Mouse (Mus musculus) ES-E14 (cell line): ENCODE results near the gene Ccser2. TPM values are rescaled to one million over a fixed set of nuclear protein-coding genes. Genes with fewer than 3 reads are reported as not detected.

Experiments used
- DNase-seq: peaks from one replicate; pipeline ENCODE4 v3.0.0-alpha.2; 2013; ENCODE audit warnings: low read depth, low spot score
- H3K27ac ChIP-seq: 2 replicates; pipeline ENCODE4 v1.5.1; 2012; ENCODE audit warnings: low read depth, mild to moderate bottlenecking, low read length, moderate library complexity, mixed read lengths; ENCODE audit not compliant: poor library complexity, insufficient read depth, severe bottlenecking
- H3K36me3 ChIP-seq: 2 replicates; pipeline ENCODE4 v1.6.1; 2012; ENCODE audit warnings: mild to moderate bottlenecking, low read length, moderate library complexity, mixed read lengths; ENCODE audit not compliant: control insufficient read depth, poor library complexity, insufficient read depth, severe bottlenecking
- H3K4me1 ChIP-seq, 2 experiments: fragments of 150-350 bp in 1 of 2; sonication (generic) in 1 of 2; 2 replicates each; pipeline ENCODE4 v1.6.1; 2012; ENCODE audit warnings: low read length in 2 of 2, mild to moderate bottlenecking in 1 of 2, mixed read lengths in 1 of 2; ENCODE audit not compliant: control insufficient read depth in 2 of 2, insufficient read depth in 2 of 2, poor library complexity in 1 of 2
- H3K4me3 ChIP-seq, 2 experiments: fragments of 150-350 bp in 1 of 2; sonication (generic) in 1 of 2; 2 replicates each; pipeline ENCODE4 v1.5.1; 2012; ENCODE audit warnings: low read length in 2 of 2, low read depth in 1 of 2, mild to moderate bottlenecking in 1 of 2, mixed read lengths in 1 of 2; ENCODE audit not compliant: insufficient read depth in 1 of 2, poor library complexity in 1 of 2, severe bottlenecking in 1 of 2
- H3K9ac ChIP-seq: 2 replicates; pipeline ENCODE4 v1.6.1; 2012; ENCODE audit warnings: low read depth, mild to moderate bottlenecking, low read length, mixed read lengths; ENCODE audit not compliant: poor library complexity, insufficient read depth, severe bottlenecking
- H3K9me3 ChIP-seq: fragments of 150-350 bp; sonication (generic); 2 replicates; pipeline ENCODE4 v1.6.1; 2012; ENCODE audit warnings: low read depth, mild to moderate bottlenecking, low read length; ENCODE audit not compliant: control insufficient read depth, insufficient read depth
- CHD2 ChIP-seq: IDR thresholded peaks from 2 replicates; pipeline ENCODE4 v1.6.1; 2014; ENCODE audit warnings: mild to moderate bottlenecking, low read depth, low read length, inconsistent platforms
- HCFC1 ChIP-seq: IDR thresholded peaks from 2 replicates; pipeline ENCODE4 v1.6.1; 2012; ENCODE audit warnings: low read length, inconsistent platforms, borderline replicate concordance; ENCODE audit not compliant: insufficient read depth
- MAFK ChIP-seq: IDR thresholded peaks from 2 replicates; pipeline ENCODE4 v1.6.1; 2014; ENCODE audit warnings: mild to moderate bottlenecking, low read depth, low read length, inconsistent platforms; ENCODE audit not compliant: insufficient read depth
- ZC3H11A ChIP-seq: IDR thresholded peaks from 2 replicates; pipeline ENCODE4 v1.6.1; 2012; ENCODE audit warnings: low read depth, mild to moderate bottlenecking, inconsistent platforms, low read length, borderline replicate concordance
- ZNF384 ChIP-seq: IDR thresholded peaks from 2 replicates; pipeline ENCODE4 v1.6.1; 2012; ENCODE audit warnings: low read depth, low read length, inconsistent platforms
- in situ Hi-C, 2 experiments: fragments of 600-800 bp; cut with MboI; formaldehyde crosslinking; loops; one replicate each; pipeline ENCODE4 v1.15.1; 2025; ENCODE audit warnings: low sequenced_read_pairs in 2 of 2, inconsistent platforms in 1 of 2; ENCODE audit not compliant: unreplicated experiment in 2 of 2
- total RNA-seq: library from RNA; depleted of rRNA; stranded (reverse); fragments of 300-350 nt; gene quantifications from 2 replicates; pipeline ENCODE4 v1.2.3, GENCODE M21; 2012; rRNA removed

The Ccser2 gene
- total RNA-seq, 1 experiment = 10.4 TPM

DNA sequence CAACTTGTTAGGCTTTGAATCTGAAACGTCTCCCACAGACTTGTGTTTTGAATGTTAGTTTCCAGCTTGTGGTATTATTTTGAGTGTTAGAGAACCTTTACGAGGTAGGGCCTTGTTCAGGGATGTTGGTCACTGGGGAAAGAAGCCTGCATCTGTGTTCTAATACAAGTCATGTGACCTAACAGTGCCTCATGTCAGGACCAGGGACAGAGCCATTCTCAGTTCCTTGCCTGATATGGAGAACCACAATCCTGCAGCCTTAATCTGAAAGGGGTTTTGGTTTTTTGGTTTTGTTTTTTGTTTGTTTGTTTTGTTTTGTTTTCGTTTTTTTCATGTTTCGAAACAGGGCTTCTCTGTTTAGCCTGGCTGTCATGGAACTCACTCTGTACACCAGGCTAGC lies 115.6 kb downstream of the Ccser2 start:
- no peak overlapping the region for H3K27ac ChIP-seq
- no peaks in the 10 kb centered on the region for H3K36me3 ChIP-seq
- no peak for TF ChIP-seq HCFC1
- no peak for TF ChIP-seq ZC3H11A
- TF ChIP-seq MAFK = no peak
- no peak for TF ChIP-seq CHD2
- TF ChIP-seq ZNF384 = no peak
- H3K4me1 ChIP-seq = no peaks in the 10 kb centered on the region
- H3K9me3 ChIP-seq = no peaks in the 10 kb centered on the region
- no peak overlapping the region for H3K4me3 ChIP-seq
- DNase-seq = no peak
- in situ Hi-C loops = no loop called here
- H3K9ac ChIP-seq = no peak overlapping the region

DNA sequence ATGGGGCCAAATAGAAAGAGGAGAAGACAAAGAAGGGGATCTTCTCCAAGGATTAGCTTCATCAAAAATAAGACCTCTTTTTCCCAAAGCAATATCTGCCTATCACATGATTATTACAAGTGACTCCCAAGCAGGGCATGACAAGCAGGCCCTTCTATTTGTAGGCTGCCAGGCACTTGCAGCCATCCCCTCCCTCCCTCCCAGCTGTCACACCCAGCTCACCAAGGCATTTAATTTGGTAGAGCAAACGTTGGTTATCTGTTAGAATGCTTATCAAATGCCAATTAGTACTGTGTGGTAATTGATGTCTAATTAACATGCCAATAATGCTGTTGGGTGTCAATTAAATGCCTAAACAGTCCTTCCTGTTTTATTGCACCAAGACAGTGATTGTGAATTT lies 119.7 kb downstream of the Ccser2 start:
- Histone ChIP-seq H3K9ac (no peak overlapping the region), H3K4me3 (no peak overlapping the region), H3K27ac (no peak overlapping the region), H3K36me3 (no peaks in the 10 kb centered on the region), H3K9me3 (no peaks in the 10 kb centered on the region), H3K4me1 (no peaks in the 10 kb centered on the region)
- no peak for TF ChIP-seq ZC3H11A
- TF ChIP-seq HCFC1 = no peak
- no peak for TF ChIP-seq CHD2
- TF ChIP-seq ZNF384 = no peak
- no peak for TF ChIP-seq MAFK
- no peak for DNase-seq
- in situ Hi-C loops = no loop called here

Other genes with a start within 250 kb of the Ccser2 start
- not detected in 2 replicates for gene Rgr, start 80.2 kb upstream of the Ccser2 start, total RNA-seq
- gene Lrit1, start 86.1 kb upstream of the Ccser2 start, total RNA-seq = 0.05 TPM in 1 of 2 replicates, not detected in the other
- not detected in 2 replicates for gene Lrit2, start 99.2 kb upstream of the Ccser2 start, total RNA-seq
- 0.94 and 1.6 TPM in 2 replicates for gene Cdhr1, start 129.6 kb upstream of the Ccser2 start, total RNA-seq
- gene 2610528A11Rik, start 145.2 kb upstream of the Ccser2 start, total RNA-seq = not detected in 2 replicates
- gene Ghitm, start 166.5 kb upstream of the Ccser2 start, total RNA-seq = 75.1 and 82.8 TPM in 2 replicates